Mouse (Mus musculus): ENCODE data around the gene Pafah2. TPM values are rescaled to one million over a fixed set of nuclear protein-coding genes. Genes with fewer than 3 reads are reported as not detected.

Gene Pafah2
- polyA plus RNA-seq, 1 experiment, result 96.9 TPM

DNA sequence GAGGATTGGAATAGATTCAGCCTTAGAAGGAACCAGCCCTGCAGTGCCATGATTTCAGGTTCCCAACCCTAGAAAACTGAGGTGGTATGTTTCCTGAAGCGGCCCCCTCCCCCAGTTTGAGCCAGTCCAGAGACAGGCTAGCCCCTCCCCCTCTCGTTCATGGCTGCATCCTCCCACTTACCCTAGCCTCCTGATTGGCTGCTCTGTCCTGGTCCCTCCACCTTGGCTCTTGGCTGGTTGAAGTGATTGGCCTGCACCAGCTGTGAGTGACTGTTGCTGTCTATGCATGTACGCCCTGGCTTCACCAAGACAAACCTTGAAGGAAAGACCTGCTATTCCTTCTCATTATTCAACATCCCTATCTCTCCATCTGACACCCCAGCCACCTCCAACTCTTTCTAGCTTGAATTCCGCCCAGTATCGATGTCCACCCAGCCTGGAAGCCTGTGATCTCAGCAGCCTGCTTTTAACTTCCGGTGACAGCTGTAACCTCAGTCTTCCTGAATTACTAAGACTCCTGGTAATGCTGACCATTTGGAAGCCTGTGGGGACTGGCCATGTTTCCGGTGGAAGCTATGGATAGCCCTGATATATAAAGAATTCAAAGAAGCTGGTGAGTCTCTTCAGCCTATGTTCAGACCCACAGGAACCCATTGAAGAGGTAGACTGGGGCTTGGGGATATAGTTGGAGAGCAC is 61.2 kb downstream of the Pafah2 start:
- H3K36me3 ChIP-seq (ENCODE audit: control insufficient read depth, insufficient read depth, low read length), result no peaks in the 10 kb centered on the region
- no peak overlapping the region for H3K27ac ChIP-seq (ENCODE audit: insufficient read depth, low read depth, low read length)
- no peak overlapping the region for H3K4me3 ChIP-seq (ENCODE audit: insufficient read depth, low read depth, low read length)
- 61% methylated on average over 7 of the region's 7 CpGs for WGBS
- TF ChIP-seq CTCF (conservative IDR thresholded peaks at IDR 0.05; ENCODE audit: insufficient read depth, insufficient read length, low read depth, low read length) (no peak), POLR2A (IDR thresholded peaks at IDR 0.05; ENCODE audit: low read depth, low read length) (no peak)
- no peak for DNase-seq
- H3K27me3 ChIP-seq (replicated peaks; ENCODE audit: control insufficient read depth, insufficient read depth, low read length), result no peaks in the 10 kb centered on the region
- H3K4me1 ChIP-seq (ENCODE audit: control insufficient read depth, insufficient read depth, low read length), result peaks cover 11% of the 10 kb centered on the region

DNA sequence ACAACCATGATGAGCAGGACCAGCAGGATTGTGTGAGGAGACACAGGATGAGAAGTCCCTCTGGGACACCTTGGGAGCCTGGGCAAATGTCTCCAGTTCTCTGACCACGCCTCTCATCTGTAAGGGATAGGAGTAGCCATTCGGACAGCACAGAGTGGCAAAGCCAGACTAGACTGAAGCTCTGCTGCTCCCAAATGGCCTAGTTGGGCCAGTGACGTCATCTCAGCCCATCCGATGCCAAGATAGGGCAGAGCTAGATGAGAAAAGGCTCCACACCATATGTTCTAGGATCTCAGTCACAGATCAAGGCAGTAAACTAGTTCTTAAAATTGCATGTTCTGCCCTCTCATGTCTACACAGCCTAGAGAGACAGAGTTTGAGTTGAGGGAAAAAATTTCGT is 62.7 kb downstream of the Pafah2 start:
- H3K27ac ChIP-seq (ENCODE audit: insufficient read depth, low read depth, low read length), result no peak overlapping the region
- H3K4me1 ChIP-seq (ENCODE audit: control insufficient read depth, insufficient read depth, low read length), result peaks cover 11% of the 10 kb centered on the region
- H3K27me3 ChIP-seq (replicated peaks; ENCODE audit: control insufficient read depth, insufficient read depth, low read length), result no peaks in the 10 kb centered on the region
- WGBS, result 83% methylated on average over 5 of the region's 5 CpGs
- DNase-seq, result no peak
- H3K4me3 ChIP-seq (ENCODE audit: insufficient read depth, low read depth, low read length), result no peak overlapping the region
- TF ChIP-seq CTCF (conservative IDR thresholded peaks at IDR 0.05; ENCODE audit: insufficient read depth, insufficient read length, low read depth, low read length) (no peak), POLR2A (IDR thresholded peaks at IDR 0.05; ENCODE audit: low read depth, low read length) (no peak)
- no peaks in the 10 kb centered on the region for H3K36me3 ChIP-seq (ENCODE audit: control insufficient read depth, insufficient read depth, low read length)

DNA sequence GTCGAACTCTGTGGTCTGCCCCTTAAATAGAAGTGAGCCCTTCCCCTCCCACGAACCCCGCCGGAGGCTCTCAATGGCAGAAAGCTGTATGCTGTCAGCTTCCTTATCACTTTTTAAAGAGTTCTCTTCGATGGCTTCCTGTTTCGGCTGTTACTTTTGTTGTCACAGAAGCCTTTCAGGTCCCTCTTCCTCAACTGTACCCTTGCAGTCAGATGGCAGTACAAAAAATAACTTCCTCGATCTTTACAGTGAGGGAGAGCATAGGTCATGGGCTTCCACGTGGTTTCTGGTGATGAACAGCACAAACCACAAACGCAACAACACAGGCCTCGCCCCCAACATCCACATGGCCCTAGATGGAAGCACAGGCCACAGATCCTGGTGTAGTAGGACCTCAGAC is 64.2 kb downstream of the Pafah2 start:
- DNase-seq, result no peak
- 64% methylated on average over 10 of the region's 10 CpGs for WGBS
- no peak overlapping the region for H3K27ac ChIP-seq (ENCODE audit: insufficient read depth, low read depth, low read length)
- H3K4me1 ChIP-seq (ENCODE audit: control insufficient read depth, insufficient read depth, low read length), result peaks cover 9% of the 10 kb centered on the region
- no peaks in the 10 kb centered on the region for H3K27me3 ChIP-seq (replicated peaks; ENCODE audit: control insufficient read depth, insufficient read depth, low read length)
- no peaks in the 10 kb centered on the region for H3K36me3 ChIP-seq (ENCODE audit: control insufficient read depth, insufficient read depth, low read length)
- TF ChIP-seq POLR2A (IDR thresholded peaks at IDR 0.05; ENCODE audit: low read depth, low read length) (no peak), CTCF (conservative IDR thresholded peaks at IDR 0.05; ENCODE audit: insufficient read depth, insufficient read length, low read depth, low read length) (no peak)
- no peak overlapping the region for H3K4me3 ChIP-seq (ENCODE audit: insufficient read depth, low read depth, low read length)

- no peak overlapping the region for H3K27ac ChIP-seq (ENCODE audit: insufficient read depth, low read depth, low read length)
- 75% methylated on average over 5 of the region's 5 CpGs for WGBS
- H3K27me3 ChIP-seq (replicated peaks; ENCODE audit: control insufficient read depth, insufficient read depth, low read length), result no peaks in the 10 kb centered on the region
- no peak for TF ChIP-seq POLR2A (IDR thresholded peaks at IDR 0.05; ENCODE audit: low read depth, low read length)
- TF ChIP-seq CTCF (conservative IDR thresholded peaks at IDR 0.05; ENCODE audit: insufficient read depth, insufficient read length, low read depth, low read length), result no peak
- peaks cover 1% of the 10 kb centered on the region; the same call in 1 of the 2 replicates for H3K4me1 ChIP-seq (ENCODE audit: control insufficient read depth, insufficient read depth, low read length)
- no peak overlapping the region for H3K4me3 ChIP-seq (ENCODE audit: insufficient read depth, low read depth, low read length)
- DNase-seq, result no peak
- H3K36me3 ChIP-seq (ENCODE audit: control insufficient read depth, insufficient read depth, low read length), result no peaks in the 10 kb centered on the region
These were observed 65.1 kb downstream of the Pafah2 start for GRCm38 (mm10) chr4:134461252-134461651.

GRCm38 (mm10) chr4:134465789-134466188 is 69.7 kb downstream of the Pafah2 start:
- DNase-seq, result no peak
- Histone ChIP-seq H3K36me3 (ENCODE audit: control insufficient read depth, insufficient read depth, low read length) (no peaks in the 10 kb centered on the region), H3K4me1 (ENCODE audit: control insufficient read depth, insufficient read depth, low read length) (peaks cover 5% of the 10 kb centered on the region; the same call in 1 of the 2 replicates), H3K4me3 (ENCODE audit: insufficient read depth, low read depth, low read length) (no peak overlapping the region), H3K27ac (ENCODE audit: insufficient read depth, low read depth, low read length) (no peak overlapping the region), H3K27me3 (replicated peaks; ENCODE audit: control insufficient read depth, insufficient read depth, low read length) (no peaks in the 10 kb centered on the region)
- 64% methylated on average over 12 of the region's 12 CpGs for WGBS
- TF ChIP-seq POLR2A (IDR thresholded peaks at IDR 0.05; ENCODE audit: low read depth, low read length), result no peak

DNA sequence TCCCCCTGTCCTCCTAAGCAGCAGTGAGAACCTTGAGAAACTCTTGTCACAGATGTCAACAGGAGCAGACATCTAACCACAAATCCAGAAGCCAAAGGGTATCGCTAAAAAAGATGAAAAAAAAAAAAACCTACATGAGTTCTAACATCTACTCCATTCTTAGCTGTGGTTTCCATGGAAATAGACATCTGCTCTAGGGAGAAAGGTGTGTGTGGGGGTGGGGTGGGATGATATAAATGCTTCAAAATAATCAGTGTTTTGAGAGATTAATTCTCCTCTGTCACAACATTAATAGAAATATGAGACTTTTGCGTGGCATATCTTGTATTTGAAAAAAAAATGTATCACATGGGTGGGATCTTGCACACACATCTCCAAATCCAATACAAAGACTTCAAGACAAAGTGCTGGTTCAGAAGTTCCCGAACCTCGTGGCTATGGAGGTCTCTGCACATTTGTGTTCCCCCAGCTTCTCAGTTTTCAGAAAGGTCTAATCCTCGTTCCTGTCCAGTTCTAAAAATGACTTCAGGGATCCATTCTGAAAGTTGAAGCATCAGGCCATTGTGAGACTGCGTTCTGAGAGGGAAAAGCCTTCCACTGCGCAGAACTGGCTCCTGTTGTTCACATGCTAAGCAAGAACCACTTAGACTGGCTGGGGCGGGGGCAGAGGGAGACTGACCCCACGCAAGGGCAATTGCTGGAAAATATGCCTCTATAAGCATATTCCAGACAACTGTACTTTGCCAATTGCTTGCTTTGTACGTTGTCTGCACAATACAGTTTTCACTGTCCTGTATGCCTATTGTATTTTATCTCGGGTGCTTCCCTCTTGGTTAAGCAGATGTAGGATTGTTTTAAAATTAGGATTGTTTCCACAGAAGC is 70.5 kb downstream of the Pafah2 start:
- Histone ChIP-seq H3K4me1 (ENCODE audit: control insufficient read depth, insufficient read depth, low read length) (peaks cover 5% of the 10 kb centered on the region; the same call in 1 of the 2 replicates), H3K27me3 (replicated peaks; ENCODE audit: control insufficient read depth, insufficient read depth, low read length) (no peaks in the 10 kb centered on the region), H3K27ac (ENCODE audit: insufficient read depth, low read depth, low read length) (no peak overlapping the region), H3K36me3 (ENCODE audit: control insufficient read depth, insufficient read depth, low read length) (no peaks in the 10 kb centered on the region), H3K4me3 (ENCODE audit: insufficient read depth, low read depth, low read length) (no peak overlapping the region)
- no peak for TF ChIP-seq POLR2A (IDR thresholded peaks at IDR 0.05; ENCODE audit: low read depth, low read length)
- TF ChIP-seq CTCF (conservative IDR thresholded peaks at IDR 0.05; ENCODE audit: insufficient read depth, insufficient read length, low read depth, low read length), result no peak
- 83% methylated on average over 11 of the region's 11 CpGs for WGBS
- DNase-seq, result no peak

Data from kidney, adult 2 months (tissue).